Mouse (Mus musculus) lung, postnatal 25 days (tissue): Measurements from ENCODE around the gene Adssl1.

Source experiments
- DNase-seq: peaks from one replicate; pipeline ENCODE4 v3.0.0; 2022; ENCODE audit warnings: low spot score

Adssl1 gene

GRCm38 (mm10) chr12:112654076-112654475, 34.2 kb downstream of the Adssl1 start:
- no peak for DNase-seq

GRCm38 (mm10) chr12:112658619-112659018, 38.8 kb downstream of the Adssl1 start:
- no peak for DNase-seq

DNA sequence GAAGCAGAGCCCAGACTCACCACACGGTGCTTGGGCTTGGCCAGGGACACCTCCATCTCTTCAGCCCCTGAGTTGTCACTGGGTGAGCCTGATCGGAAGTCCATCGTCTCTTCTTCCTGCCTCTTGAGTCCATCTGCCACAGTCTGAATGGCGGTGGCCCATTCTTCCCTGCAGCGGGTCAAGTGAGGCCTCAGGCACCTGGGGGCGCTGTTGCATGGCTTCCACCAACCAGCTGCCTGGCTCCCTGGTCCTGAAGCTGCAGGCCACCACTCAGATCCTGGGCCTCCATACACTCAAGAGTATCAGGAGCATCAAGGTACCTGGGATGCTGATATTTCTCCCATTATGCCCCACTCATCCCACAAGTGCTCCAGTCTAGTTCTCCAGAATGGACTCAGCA, 39.3 kb downstream of the Adssl1 start:
- peak; percentile 72 for DNase-seq

DNA sequence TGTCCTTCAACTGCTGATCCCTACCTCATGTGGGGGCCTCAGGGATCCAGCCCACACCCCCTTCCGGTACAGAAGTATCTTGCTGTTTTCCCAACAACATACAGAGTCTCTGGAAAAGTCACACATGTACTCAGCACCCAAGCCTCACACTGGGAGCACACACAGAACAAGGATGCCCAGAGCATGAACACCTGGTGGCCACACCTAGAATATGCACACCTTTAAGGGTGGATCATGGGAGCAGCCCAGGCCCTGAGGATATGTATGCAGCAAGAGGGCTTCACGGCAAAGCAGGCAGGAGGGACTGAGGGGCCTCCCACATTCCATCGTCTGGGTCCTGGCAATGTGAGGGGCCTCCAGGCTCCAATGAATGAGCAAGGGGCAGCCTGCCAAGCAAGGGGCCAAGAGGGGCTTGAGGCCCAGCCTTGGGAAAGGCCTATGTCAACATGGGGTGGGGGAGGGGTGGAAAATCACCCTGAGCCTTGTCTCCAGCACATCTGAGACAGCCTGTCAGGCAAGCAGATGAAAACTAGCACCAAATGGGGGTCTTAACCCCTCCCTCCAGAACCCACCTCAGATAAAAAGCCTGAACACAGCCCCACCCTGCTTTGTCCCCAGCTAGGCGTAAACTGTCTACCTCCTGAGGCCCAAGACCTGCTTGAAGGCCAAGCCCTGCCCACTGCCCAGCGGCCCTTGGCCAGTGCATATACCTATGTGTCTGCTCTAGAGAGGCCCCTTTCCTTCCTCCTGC, 40.9 kb downstream of the Adssl1 start:
- DNase-seq = no peak

DNA sequence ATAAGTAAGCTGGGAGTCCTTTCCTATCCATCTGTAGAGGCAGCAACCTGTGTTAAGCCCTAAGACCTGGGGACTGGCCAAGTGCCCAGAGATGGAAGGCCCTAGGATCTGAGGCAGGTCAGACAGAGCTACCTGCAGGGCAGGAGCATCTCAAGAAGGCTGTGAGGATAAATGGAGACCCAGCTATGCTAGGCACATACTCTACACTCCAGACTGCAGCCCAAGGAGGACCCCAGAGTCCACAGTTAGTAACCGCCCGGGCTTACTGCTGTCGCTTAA, 41.4 kb downstream of the Adssl1 start:
- DNase-seq = no peak

- DNase-seq = no peak
Observed at GRCm38 (mm10) chr12:112661851-112662250, 42.0 kb downstream of the Adssl1 start.

DNA sequence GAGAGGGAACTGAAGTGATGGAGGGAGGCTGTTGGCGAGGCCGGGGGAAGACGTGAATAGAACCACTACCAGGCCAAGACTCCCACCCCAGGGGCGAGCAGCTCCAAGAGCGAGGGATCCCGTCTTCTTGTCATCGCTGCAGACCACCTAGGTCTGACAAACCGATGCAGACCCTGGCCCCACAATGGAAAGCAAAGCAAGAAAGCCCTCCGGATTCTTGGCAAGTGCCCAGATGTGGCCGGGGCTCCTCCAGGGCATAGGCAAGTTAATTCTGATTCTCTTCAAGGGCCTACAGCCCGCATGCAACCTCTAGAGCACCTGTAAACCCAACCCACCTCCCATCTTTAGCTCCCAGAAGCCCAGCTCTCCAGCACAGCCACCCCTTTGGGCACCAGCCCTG, 43.5 kb downstream of the Adssl1 start:
- DNase-seq = no peak

DNA sequence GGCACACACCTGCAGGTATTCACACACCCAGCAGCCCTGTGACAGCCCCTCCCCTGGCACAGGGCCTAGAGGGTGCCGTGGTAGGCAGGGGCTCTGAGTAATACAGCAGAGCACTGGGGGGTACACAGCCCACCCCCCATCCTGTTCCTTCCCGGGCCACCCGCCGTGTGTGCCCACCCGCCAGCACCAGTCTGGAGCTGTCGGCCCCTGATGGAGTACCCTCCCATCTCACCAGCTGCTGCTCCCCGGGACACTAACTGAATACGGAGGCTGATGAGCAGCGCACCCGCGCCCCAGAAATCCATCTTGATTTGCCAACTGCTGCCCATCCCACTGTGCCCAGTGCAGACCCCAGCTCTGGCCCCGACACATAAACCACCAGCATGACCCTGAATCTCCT, 43.9 kb downstream of the Adssl1 start:
- no peak for DNase-seq

DNA sequence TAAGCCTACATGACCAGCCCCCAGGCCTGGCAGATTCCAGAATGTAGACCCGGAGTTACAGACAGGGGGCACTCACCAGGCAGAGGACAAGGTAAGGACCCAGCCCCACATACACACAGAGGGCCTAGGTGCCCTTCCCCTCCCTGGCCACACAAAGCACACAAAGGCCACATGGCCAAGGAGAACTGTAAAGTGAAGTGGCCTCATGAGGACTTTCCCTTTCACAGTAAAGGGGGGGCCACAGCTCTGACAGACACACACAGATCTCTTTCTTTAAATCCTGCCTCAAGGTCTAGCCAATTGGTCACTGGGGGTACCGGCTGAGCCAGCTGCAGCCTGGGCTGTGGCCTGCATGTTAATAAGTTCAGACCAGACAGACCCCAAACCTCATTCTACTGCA, 44.3 kb downstream of the Adssl1 start:
- no peak for DNase-seq

DNA sequence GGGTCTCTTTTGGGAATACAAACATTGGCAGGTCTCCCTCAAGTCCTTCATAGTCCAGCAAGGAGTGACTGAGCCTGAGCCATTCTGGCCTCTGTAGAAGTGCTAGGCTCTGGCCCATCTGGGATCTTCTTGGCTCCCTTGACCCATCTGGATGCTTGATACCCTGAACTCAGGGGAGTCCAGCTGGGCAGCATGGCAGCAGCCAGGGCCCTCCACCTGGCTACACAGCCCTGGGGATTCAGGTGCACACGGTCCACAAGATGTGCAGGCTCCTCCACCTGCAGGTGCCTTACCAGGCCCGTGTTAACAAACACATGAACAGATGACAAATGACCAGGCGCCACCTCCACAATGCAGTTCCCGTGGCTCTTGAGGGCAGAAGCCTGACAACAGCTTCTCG, 44.8 kb downstream of the Adssl1 start:
- no peak for DNase-seq

- peak; percentile 75 for DNase-seq
Observed at GRCm38 (mm10) chr12:112665445-112665844, 45.6 kb downstream of the Adssl1 start.

GRCm38 (mm10) chr12:112665881-112666544, 46.2 kb downstream of the Adssl1 start:
- no peak for DNase-seq

DNA sequence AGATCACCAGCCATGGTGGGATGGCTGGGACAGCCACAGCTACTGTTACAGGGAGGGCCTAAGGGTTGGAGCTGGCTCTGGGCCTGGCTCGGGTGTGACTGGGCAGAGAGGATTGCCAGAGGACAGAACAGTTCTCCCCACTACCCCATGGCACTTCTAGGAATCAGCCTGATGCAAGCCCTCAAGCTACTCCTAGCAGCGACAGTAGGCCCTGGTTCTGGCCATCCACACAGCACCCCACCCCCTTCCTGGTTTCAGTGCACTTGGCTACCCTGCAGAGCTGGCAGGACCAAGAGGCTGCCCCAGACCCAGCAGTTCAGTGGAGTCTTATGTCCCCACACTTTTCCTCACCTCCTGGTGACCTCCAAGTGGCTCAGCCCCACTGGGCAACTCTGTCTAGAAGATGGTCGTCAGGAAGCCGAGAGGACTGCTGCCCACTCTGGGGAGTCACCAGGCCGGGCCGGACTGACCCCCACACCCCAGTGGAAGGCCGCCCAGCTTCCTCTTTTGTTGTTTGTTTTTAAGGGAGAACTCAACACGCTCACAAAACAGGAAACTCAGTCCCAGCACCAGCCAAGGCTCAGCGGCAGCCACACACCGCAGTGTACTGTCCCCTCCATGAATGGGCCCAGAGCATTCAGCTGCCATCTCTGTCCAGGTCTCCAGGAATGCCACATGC, 47.9 kb downstream of the Adssl1 start:
- DNase-seq = no peak

GRCm38 (mm10) chr12:112670718-112671393, 51.0 kb downstream of the Adssl1 start:
- no peak for DNase-seq

DNA sequence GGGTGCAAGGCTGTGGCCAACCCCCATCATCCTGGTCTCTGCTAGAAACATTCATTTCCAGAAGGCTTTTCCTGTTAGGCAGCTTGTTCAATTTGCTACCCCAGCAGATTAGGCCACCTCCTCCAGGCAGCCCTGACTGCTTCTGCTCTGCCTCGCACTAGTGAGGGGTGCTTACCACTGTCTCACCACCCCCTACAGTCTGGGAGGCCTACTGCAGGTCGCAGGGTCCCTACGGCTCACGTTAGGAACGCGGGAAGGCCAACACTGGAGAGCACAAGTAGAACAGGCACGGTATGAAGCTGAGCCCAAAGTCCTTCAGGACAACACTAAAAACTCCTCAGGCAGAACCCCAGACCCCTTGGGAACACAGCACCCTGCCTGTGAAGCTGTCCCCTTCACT, 52.0 kb downstream of the Adssl1 start:
- no peak for DNase-seq

DNA sequence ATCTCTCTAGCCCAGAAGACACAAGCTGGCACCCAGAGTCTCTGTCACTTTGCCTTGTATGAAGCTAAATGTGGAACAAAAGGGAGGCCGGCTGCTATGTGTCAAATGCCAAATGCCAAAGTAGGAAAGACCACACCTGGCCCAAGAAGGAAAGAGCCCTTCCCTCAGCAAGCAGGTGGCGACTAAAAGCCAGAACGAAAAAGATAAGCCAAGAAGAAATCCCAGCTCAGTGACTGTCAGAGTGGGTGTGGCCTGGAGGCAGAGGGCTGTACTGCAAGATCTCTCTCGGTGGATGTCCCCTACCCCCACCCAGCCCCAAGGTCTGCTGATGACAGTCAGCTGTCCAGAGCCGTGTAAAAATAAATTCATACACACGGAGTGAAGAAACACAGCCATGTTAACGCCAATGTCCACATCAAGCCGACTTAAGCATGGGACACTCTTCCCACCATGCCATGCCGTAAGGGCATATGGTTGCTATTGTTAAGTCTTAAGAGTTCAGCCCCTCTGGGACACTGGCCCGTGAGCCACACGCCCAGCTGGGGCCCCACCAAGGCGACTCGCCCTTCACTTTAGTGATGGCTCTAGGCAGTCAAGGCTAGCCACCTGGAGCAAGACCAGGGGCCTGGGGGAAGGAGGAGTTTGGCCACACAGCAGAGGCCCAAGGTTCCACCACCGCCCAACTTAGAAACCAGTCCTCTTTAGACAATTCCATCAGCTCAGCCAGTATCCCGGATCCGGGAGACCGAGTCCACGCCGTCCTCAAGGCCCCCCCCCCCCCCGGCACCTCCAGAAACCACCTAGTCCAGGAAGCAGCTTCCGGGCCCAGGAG, 53.1 kb downstream of the Adssl1 start:
- DNase-seq = no peak

DNA sequence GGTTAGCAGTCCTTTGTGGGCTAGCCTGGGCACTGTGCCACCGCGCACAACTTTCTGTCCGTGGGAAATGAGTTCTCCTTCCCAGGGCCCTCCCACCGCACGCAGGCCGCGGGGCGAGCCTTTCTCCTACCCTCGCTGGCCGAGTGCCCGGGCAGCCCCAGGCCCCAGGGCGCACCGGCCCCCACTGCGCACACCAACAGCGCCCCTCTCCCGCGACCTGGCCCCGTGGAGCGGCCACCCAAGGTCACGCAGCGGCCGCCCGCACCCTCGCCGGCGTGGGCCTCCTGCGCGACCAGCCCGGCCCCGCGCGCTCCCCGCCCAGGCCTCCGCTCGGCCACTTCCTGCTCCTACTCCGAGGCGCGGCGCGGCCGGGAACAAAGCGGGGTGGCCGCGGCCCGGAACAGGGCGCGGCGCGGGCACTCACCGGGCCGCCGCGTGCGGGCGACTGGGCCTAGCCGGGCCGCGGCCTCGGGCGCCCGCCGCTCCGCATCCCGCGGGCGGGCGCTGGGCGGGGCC, 53.8 kb downstream of the Adssl1 start:
- DNase-seq = no peak

- peak; percentile 55 for DNase-seq
Observed at GRCm38 (mm10) chr12:112674132-112675011, 54.5 kb downstream of the Adssl1 start, which contains the start of gene Akt1. Gene Akt1 (minus strand): TSS chr12:112674884.

DNA sequence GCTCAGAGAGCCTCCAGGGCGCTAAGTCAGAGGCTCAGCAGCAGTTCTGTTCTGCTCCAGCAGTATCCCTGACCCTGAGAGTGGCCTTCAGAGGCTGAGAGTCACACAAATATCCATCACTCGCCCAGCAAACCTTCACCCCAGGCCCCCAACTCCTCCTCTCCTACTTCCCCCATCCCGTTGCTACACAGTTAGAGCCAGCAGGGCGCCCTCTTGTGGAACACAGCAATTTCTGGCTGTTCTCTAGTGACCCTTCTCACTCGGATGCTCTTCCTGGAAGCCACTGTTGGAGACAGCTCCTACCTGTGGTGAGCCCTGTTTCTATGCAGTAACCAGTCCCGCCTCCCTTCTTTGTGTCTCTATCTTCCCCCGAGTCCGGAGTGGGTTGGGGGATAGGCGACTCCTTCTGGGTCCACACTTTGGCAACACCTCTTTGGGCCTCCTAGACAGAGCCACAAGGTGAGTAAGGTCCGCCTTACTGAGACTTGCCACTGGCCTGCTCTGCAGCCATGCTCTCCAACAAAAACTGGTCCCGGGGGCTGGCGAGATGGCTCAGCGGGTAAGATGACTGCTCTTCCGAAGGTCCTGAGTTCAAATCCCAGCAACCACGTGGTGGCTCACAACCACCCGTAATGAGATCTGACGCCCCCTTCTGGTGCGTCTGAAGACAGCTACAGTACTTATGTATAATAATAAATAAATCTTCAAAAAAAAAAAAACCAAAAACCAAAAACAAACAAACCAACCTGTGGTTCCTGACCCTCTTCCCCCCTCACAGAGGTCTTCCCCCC, 55.6 kb downstream of the Adssl1 start:
- DNase-seq = peak; percentile 88

- no peak for DNase-seq
Observed at GRCm38 (mm10) chr12:112677076-112677475, 57.2 kb downstream of the Adssl1 start.
